Mouse (Mus musculus) right cerebral cortex, adult 18-20 months (tissue): ENCODE data around the gene Rtp2.

Source experiments
- DNase-seq: peaks from one replicate; pipeline ENCODE4 v3.0.0; 2022; ENCODE audit warnings: mixed read lengths

Gene Rtp2

GRCm38 (mm10) chr16:23932294-23932693 lies at the start of gene Rtp2:
Rtp2 (minus strand) TSS chr16:23932394.
- DNase-seq: no peak

GRCm38 (mm10) chr16:23980991-23981720 lies 49.0 kb upstream of the Rtp2 start:
- DNase-seq: no peak

DNA sequence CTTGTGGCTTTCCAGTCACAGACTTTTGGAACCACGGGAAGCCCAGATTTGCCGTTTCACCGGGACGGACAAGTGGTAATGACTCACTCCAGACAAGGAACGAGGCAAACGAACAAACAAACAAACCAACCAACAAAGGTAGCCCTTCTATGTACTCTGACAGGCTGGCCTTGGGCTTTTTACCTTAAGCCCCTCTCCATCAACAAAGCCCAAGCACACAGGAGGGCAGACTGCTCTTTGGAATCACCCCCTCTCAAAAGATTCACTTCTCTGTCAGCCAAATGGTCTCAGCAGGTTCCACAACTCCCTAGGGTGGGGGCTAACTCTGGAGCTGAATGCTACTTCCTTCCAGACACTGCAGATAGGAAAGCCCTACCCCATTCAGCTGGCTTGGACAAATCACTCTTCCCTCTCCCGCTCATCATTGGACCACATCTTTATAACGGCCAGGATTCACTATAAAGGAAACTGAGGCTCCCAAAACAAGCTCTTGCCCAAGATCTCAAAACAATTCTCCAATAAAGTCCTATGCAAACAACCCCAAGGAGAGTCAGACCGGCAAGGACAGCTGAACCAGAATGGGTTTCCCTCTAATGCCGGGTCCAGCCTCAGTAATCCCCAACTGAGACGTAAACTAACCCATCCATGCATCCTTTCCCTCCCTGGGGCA lies 48.1 kb upstream of the Rtp2 start:
- no peak for DNase-seq

GRCm38 (mm10) chr16:23979446-23979845 lies 47.3 kb upstream of the Rtp2 start:
- no peak for DNase-seq

DNA sequence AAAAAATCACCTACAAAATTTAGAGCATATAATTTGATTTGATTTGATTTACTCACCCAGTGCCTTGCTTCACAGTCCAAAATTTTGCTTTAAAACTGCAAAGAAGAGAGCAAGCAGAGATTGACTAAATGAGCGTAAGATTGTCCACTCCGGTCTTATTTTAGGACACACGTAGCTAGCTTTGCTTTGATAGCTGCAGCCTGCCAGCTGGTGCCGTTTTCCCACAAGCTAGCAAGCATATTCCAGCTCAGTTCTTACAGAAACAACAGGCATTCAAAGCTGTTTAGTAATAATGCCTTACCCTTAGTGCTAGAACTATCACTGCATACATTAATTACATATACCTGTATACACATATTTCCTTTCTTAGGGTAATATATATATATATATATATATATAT lies 46.3 kb upstream of the Rtp2 start:
- DNase-seq: no peak

DNA sequence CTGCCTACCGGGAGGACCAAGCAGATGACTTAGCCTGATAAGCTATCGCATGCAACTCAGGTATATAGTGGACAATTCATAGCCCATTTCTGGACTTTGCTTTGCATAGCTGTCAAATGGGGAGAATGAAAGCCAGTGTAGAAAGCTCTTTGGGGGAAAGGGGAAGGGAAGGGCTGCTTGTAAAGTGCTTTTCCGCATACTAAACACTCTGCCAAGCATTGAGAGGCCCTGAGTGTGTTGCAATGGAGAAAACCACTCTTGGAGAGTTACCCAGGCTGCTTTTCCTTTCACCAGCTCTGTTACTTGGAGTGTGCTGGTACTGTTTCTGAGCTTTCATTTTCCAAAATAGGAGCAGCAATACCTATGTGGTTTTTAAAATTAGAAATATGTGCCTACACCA lies 45.5 kb upstream of the Rtp2 start:
- DNase-seq: no peak

DNA sequence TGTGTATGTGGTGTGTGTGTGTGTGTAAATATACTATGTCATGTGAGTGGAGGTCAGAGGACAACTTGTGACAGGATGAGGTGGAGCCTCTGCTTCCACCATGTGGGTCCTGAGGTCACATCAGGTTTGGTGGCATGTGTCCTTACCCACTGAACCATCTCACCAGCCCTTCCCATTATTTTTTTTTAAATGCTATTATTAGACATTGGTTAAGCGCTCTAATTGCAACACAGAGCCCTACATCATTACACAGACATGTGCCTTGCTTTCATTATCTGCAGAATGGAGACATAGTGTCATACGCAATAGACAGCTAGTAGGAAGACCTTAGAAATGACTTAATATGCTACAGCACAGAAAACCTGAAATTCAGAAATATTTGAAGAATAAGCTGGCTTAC lies 44.0 kb upstream of the Rtp2 start:
- DNase-seq: no peak

- DNase-seq: no peak
These were observed 41.6 kb upstream of the Rtp2 start for GRCm38 (mm10) chr16:23973635-23974367.

DNA sequence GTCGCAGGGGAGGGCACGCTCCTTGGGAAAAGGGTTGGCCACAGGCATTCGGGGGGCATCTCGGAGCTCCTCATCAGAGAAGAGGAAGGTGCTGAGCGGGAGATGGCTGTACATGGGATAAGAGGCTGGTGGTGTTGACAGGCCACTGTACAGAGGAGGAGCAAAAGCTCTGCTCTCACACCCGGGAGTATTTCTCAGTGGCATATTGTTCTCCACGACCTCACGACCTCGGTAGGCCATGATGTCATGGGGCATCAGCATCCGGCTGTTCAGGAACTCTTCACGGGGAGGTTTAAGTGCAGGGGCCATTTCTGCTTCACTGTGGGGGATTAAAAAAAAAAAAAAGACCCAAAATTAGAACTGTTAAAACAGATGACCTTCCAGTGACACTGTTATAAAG lies 40.7 kb upstream of the Rtp2 start:
- no peak for DNase-seq

- DNase-seq: no peak
These were observed 40.0 kb upstream of the Rtp2 start for GRCm38 (mm10) chr16:23972126-23972740.

- DNase-seq: no peak
These were observed 37.7 kb upstream of the Rtp2 start for GRCm38 (mm10) chr16:23969919-23970318.

GRCm38 (mm10) chr16:23968888-23969287 lies 36.7 kb upstream of the Rtp2 start:
- no peak for DNase-seq

GRCm38 (mm10) chr16:23967301-23967700 lies 35.1 kb upstream of the Rtp2 start:
- DNase-seq: no peak

DNA sequence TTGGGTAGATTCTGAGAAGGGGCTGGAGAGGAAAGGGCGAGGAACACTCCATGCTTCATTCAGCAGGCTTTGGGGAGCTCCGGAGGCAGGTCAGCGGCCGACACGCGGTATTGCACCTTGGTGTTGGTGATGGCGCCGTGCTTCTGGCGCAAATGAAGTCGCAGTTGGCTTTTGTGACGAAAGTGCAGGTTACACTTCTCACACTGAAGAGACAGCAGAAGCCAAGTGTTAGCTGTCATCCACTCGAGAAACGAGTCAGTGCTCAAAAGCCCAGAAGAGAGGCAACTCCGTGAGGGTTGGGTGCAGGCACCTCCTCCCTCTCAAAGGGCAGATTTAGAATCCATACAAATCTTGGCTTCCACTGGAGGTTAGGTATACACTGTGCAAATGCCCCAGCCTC lies 33.9 kb upstream of the Rtp2 start:
- no peak for DNase-seq

GRCm38 (mm10) chr16:23964706-23965367 lies 32.6 kb upstream of the Rtp2 start:
- DNase-seq: no peak

DNA sequence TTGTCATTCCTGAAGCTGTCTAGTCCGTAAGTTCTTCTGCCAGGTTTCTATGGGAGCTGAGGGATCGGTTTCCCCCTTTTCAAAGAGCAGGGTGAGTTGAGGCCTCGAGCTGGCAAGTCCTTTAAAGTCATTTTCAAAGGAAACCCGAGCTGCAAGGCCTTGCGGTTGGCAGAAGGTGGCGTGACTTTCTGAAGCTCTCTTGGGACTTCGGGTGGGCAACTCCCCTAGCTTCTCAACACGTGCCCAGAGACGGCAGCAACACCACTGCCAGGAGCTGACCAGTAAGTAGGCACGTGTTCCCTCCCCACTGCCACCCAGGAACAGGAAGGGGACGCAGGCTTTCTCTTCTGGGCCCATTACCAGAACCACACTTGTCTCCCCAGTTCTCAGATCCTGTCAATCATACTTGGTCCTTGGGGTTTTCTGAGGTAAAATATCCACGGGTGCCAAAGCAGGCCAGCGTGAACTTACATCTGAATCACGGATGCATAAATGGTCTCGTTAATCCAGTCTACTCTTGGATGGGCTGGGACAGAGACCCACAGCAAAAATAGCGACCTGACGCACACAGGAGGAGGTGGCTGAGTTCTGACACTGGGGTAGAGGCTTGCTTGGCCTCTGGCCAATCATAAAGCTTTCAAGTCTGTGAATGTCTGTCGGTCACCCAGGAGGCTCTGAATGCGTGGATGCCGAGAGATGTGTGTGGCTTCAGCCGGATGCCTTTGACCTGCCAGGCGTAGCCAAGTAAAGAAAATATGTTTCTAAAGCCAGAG lies 31.9 kb upstream of the Rtp2 start:
- no peak for DNase-seq

DNA sequence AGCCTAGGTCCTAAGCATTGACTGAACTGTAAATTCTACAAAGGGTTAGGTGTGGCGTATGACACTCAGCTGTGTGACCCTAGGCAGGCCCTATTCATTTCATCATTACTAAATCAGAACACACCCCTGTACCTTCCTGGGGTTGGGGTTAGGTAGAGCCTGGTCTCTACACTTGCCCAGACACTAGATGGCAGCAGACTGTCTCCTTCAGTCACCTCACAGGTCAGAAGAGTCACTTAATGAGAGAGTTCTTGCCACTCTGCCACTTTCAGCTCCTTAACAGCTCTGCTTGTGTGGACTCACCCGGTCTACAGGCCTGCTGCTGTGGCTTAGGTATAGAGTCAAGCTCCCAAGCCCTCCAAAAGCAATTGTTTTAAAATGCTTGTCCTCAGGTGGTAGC lies 30.2 kb upstream of the Rtp2 start:
- no peak for DNase-seq

DNA sequence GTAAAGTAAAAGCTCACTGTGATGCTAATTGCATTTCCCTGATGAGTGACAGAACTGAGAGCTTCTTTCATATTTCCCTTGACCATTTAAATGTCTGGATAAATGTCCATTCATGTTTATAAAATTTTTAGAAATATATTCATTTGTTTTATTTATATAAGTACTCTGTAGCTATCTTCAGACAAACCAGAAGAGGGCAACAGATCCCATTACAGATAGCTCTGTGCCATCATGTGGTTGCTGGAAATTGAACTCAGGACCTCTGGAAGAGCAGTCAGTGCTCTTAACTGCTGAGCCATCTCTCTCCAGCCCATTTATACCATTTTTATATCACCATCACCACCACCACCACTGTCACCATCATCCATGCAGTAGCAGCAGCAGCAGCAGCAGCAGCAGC lies 26.7 kb upstream of the Rtp2 start:
- no peak for DNase-seq

GRCm38 (mm10) chr16:23953959-23954260 lies 21.7 kb upstream of the Rtp2 start:
- DNase-seq: no peak

DNA sequence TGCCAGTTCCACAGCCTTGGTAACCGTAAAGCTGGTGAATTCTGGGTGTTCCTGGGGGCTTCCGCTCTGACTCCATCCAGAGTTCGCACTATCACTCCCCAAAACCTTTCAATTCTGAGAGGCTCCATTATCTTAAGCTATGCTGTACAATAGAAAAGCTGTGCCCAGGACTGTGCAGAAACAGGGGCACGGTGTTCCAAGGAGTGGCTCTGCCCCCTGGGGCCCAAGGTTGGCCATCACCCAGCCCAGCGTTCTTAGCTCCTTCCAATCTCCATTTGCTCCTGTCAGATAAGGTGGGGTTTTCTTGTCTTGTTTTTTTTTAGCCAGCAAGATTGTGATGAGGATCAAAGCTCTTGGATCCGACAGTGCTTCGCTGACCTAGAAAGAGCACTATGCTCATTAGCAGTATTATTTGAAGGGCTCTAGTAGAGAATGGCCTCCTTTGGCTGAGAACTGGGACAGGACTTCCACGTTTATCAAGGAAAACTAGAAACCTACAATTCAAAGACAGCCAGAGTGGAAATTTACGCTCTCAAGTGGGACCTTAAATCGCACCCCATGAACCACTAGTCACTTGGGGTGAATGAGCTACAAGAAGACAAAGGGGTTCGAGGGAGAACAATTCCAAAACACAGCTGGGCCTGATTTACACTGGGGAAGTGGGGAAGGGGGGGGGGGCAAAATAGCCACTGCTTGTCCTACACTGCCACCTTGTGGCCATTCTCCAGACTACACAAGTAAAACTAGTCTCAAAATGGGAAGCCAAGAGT lies 21.2 kb upstream of the Rtp2 start:
- no peak for DNase-seq

- DNase-seq: no peak
These were observed 20.0 kb upstream of the Rtp2 start for GRCm38 (mm10) chr16:23952101-23952727.
